8 mouse cellular contexts compared by ENCODE assay signal in the genomic region with DNA sequence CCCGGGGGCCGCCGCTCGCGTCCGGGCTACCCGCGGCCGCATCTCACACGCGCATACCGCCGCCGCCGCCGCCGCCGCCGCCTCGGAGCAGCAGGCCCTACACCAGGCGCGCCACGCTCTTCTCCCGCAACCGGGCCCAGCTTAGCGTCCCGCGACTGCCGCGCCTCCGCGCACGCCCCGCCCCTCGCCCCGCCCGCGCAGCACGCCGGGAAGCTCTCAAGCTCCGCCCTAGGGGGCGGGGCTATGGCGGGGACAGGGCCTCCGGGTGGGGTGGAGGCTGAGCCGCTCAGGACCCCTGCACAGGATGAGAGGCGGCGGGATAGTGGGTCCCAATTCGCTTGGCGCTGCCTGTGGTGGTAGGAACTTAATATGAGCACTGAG. TPM values are rescaled to one million over a fixed set of nuclear protein-coding genes. Genes with fewer than 3 reads are reported as not detected.
DNase-seq lines count a peak whose midpoint lies in the region; ATAC-seq and TF ChIP-seq lines count a peak whose summit lies in the region.

No protein-coding gene starts in this region.

- peaks cover 0 to 26% of the 10 kb centered on the region in 2 experiments; a peak in 2 of 4 replicates for H3K4me1 ChIP-seq in CH12.LX (ENCODE audit: control insufficient read depth in 1 of 2, insufficient read depth in 2 of 2)
- 0 out of 4 replicates have a peak, but pooled peaks cover 0 to 5% of the 10 kb centered on the region in 2 experiments for H3K4me1 ChIP-seq in heart, embryonic 14.5 days (ENCODE audit: control insufficient read depth in 2 of 2, insufficient read depth in 2 of 2, low read length in 2 of 2)
- H3K4me1 ChIP-seq in liver, embryonic 12.5 days: peaks cover 24% of the 10 kb centered on the region
- H3K4me1 ChIP-seq in stomach, embryonic 15.5 days: no peaks in the 10 kb centered on the region

- H3K4me3 ChIP-seq in CH12.LX (replicated peaks in 1 of 3; ENCODE audit: low read depth in 2 of 3, low read length in 2 of 3, poor library complexity in 1 of 3): peak overlapping the region; percentile 80 to 81 (median 80)
- peak overlapping the region; percentile 70 to 97 for H3K4me3 ChIP-seq in heart, embryonic 14.5 days (ENCODE audit: control insufficient read depth in 1 of 2, insufficient read depth in 1 of 2, low read depth in 1 of 2, low read length in 2 of 2)
- H3K4me3 ChIP-seq in liver, embryonic 12.5 days: peak overlapping the region; percentile 82
- H3K4me3 ChIP-seq in stomach, embryonic 15.5 days (replicated peaks): peak overlapping the region; percentile 73

- H3K9ac ChIP-seq in CH12.LX (ENCODE audit: insufficient read depth, low read depth): peak overlapping the region; percentile 84
- peak overlapping the region; percentile 83 for H3K9ac ChIP-seq in heart, embryonic 14.5 days (ENCODE audit: low read length)
- peak overlapping the region; percentile 86 for H3K9ac ChIP-seq in liver, embryonic 12.5 days
- H3K9ac ChIP-seq in stomach, embryonic 15.5 days: peak overlapping the region; percentile 75

- TF ChIP-seq EP300 in CH12.LX (IDR thresholded peaks at IDR 0.05; ENCODE audit: low read length): no peak

- H3K4me2 ChIP-seq in CH12.LX (ENCODE audit: insufficient read depth, low read depth, poor library complexity, severe bottlenecking): no peak overlapping the region; the same call in 1 of the 2 replicates
- H3K4me2 ChIP-seq in heart, embryonic 14.5 days (ENCODE audit: low read length): peak overlapping the region; percentile 74
- H3K4me2 ChIP-seq in liver, embryonic 12.5 days: peak overlapping the region; percentile 89
- peak overlapping the region; percentile 61 for H3K4me2 ChIP-seq in stomach, embryonic 15.5 days

- peaks cover 0 to 10% of the 10 kb centered on the region in 2 experiments for H3K36me3 ChIP-seq in CH12.LX (replicated peaks in 1 of 2; ENCODE audit: control insufficient read depth in 1 of 2, insufficient read depth in 1 of 2, low read length in 1 of 2)
- H3K36me3 ChIP-seq in heart, embryonic 14.5 days (ENCODE audit: control insufficient read depth, insufficient read depth, low read length): no peaks in the 10 kb centered on the region
- no peaks in the 10 kb centered on the region for H3K36me3 ChIP-seq in liver, embryonic 12.5 days
- H3K36me3 ChIP-seq in stomach, embryonic 15.5 days: no peaks in the 10 kb centered on the region

- dilution Hi-C loops in CH12.LX (cut with MboI; ENCODE audit: extremely low pct_ligation_motif_present, extremely low pct_unique_long_range_greater_than_20kb, low sequenced_read_pairs): no loop called here

- no peaks in the 10 kb centered on the region for H3K9me3 ChIP-seq in CH12.LX (replicated peaks; ENCODE audit: low read length)
- H3K9me3 ChIP-seq in heart, embryonic 14.5 days (ENCODE audit: control insufficient read depth, low read length): no peaks in the 10 kb centered on the region
- no peaks in the 10 kb centered on the region for H3K9me3 ChIP-seq in liver, embryonic 12.5 days (replicated peaks)
- no peaks in the 10 kb centered on the region for H3K9me3 ChIP-seq in stomach, embryonic 15.5 days

- peak overlapping the region; percentile 84 for H3K27ac ChIP-seq in CH12.LX (ENCODE audit: insufficient read depth, low read depth)
- peak overlapping the region; percentile 80 to 84 for H3K27ac ChIP-seq in heart, embryonic 14.5 days (replicated peaks in 1 of 2; ENCODE audit: control insufficient read depth in 1 of 2, insufficient read depth in 1 of 2, low read depth in 2 of 2, low read length in 2 of 2)
- peak overlapping the region; percentile 83 for H3K27ac ChIP-seq in liver, embryonic 12.5 days
- H3K27ac ChIP-seq in stomach, embryonic 15.5 days: peak overlapping the region; percentile 90

- 1% methylated on average over 41 of the region's 49 CpGs for WGBS in heart, embryonic 14.5 days
- WGBS in liver, embryonic 12.5 days (ENCODE audit: insufficient replicate concordance): 8% methylated on average over 49 of the region's 49 CpGs
- WGBS in stomach, embryonic 15.5 days: under 1% methylated on average over 49 of the region's 49 CpGs

- DNase-seq in CH12.LX (ENCODE audit: extremely low read depth): peak; percentile 88
- peak; percentile 77 for DNase-seq in c-Kit-negative CD71-positive TER-119-positive erythroid progenitor cells, embryonic 14.5 days (ENCODE audit: low read depth, low spot score)
- peak; percentile 29 for DNase-seq in fibroblast of lung, adult 2 months (ENCODE audit: low read depth)
- peak; percentile 97 for DNase-seq in kidney, postnatal 10 days
- peak; percentile 94 for DNase-seq in naive thymus-derived CD4-positive, alpha-beta T cell, adult 2 months (ENCODE audit: low read depth)

- H3K27me3 ChIP-seq in CH12.LX (replicated peaks): peaks cover 26% of the 10 kb centered on the region
- no peaks in the 10 kb centered on the region for H3K27me3 ChIP-seq in heart, embryonic 14.5 days (ENCODE audit: control insufficient read depth, insufficient read depth, low read length)
- H3K27me3 ChIP-seq in liver, embryonic 12.5 days (replicated peaks): no peaks in the 10 kb centered on the region
- no peaks in the 10 kb centered on the region for H3K27me3 ChIP-seq in stomach, embryonic 15.5 days (replicated peaks)

- peaks cover 25% of the 10 kb centered on the region for H3K79me2 ChIP-seq in CH12.LX (replicated peaks; ENCODE audit: control insufficient read depth, extremely low read depth, insufficient read depth, poor library complexity, severe bottlenecking)

- no peak for TF ChIP-seq CTCF in CH12.LX (conservative IDR thresholded peaks at IDR 0.05 in 1 of 2, IDR thresholded peaks at IDR 0.05 in 1 of 2; ENCODE audit: low read depth in 2 of 2, low read length in 2 of 2)

- in situ Hi-C loops in CH12.LX (cut with MboI; ENCODE audit: low pct_ligation_motif_present, low pct_unique_long_range_greater_than_20kb, low sequenced_read_pairs): no loop called here

- TF ChIP-seq RAD21 in CH12.LX (IDR thresholded peaks at IDR 0.05; ENCODE audit: low read depth, low read length): no peak

- TF ChIP-seq POLR2A in CH12.LX (IDR thresholded peaks at IDR 0.05; ENCODE audit: low read depth, low read length): peak; percentile 70

- peak; percentile 96 for ATAC-seq in heart, embryonic 14.5 days (ENCODE audit: insufficient number of reproducible peaks, insufficient read depth, low FRiP score, low read depth)
- peak; percentile 90 for ATAC-seq in liver, embryonic 12.5 days
- ATAC-seq in stomach, embryonic 15.5 days (ENCODE audit: insufficient read depth, low FRiP score, low read depth): peak; percentile 91

TF ChIP-seq in CH12.LX, 34 proteins besides CTCF, POLR2A, EP300 and RAD21:
- peak; percentile 68 for TF ChIP-seq NELFE (IDR thresholded peaks at IDR 0.05; ENCODE audit: low read depth, low read length)
- peak; percentile 65 for TF ChIP-seq NRF1 (IDR thresholded peaks at IDR 0.05; ENCODE audit: low read depth, low read length)
- no peak; the same call in 1 of the 2 replicates for TF ChIP-seq HCFC1 (IDR thresholded peaks at IDR 0.05; ENCODE audit: low read depth, low read length)
- 0 out of 2 replicates have a peak, but pooled peaks have one; percentile 50 for TF ChIP-seq MAZ (IDR thresholded peaks at IDR 0.05; ENCODE audit: low read depth, low read length)
- 0 out of 2 replicates have a peak, but pooled peaks have one; percentile 20 for TF ChIP-seq TBP (conservative IDR thresholded peaks at IDR 0.05; ENCODE audit: low read depth, low read length)
- peak; percentile 68; the same call in 1 of the 2 replicates for TF ChIP-seq TCF12 (IDR thresholded peaks at IDR 0.05; ENCODE audit: low read depth, low read length)

RNA-seq across cellular contexts. Expression of a gene that starts 4.0 kb away (rescaled TPM):
- total RNA-seq in CH12.LX (2012; rRNA removed) (30.7 and 37.1 TPM in 2 replicates), CH12.LX (2014; rRNA removed) (53.1 and 53.3 TPM in 2 replicates)
- 41.4 and 50.1 TPM in 2 replicates for polyA plus RNA-seq in CH12.LX (2012; ENCODE audit: insufficient read length, low read depth)
- 33.6 and 33.9 TPM in 2 replicates for polyA plus RNA-seq in heart, embryonic 14.5 days (2014; fragmentation: Nextera tagmentation; extraction: Ambion mirVana)
- polyA plus RNA-seq in liver, embryonic 12.5 days (2016; fragmentation: Nextera tagmentation; extraction: Ambion mirVana): 26.1 and 28.2 TPM in 2 replicates
- polyA plus RNA-seq in stomach, embryonic 15.5 days (2015; fragmentation: Nextera tagmentation; extraction: Ambion mirVana): 40.5 and 49.3 TPM in 2 replicates

Comparison
In these comparisons a context has a peak if more than half of its experiments do, and no peak if none do; other contexts are left out.
1. Peak in every context shown above with its lines: DNase-seq, ATAC-seq, H3K4me3 ChIP-seq and H3K27ac ChIP-seq.
2. DNase-seq: peak in every context shown above with its lines; median percentile 97 in kidney, postnatal 10 days; 94 in naive thymus-derived CD4-positive, alpha-beta T cell, adult 2 months; 88 in CH12.LX; 77 in c-Kit-negative CD71-positive TER-119-positive erythroid progenitor cells, embryonic 14.5 days; 29 in fibroblast of lung, adult 2 months.